Mouse (Mus musculus) midbrain, embryonic 11.5 days (tissue): ENCODE measurements at regions not wholly inside any gene's neighbourhood (a gene's known extent, or its start where the extent isn't known, plus 50 kb on each side); places are given as distances from the start of the nearest gene placed in this dataset.

ENCODE experiments used
- ATAC-seq: fragments of 200-750 bp; cut with Nextera tagmentation; 2 replicates; pipeline ENCODE4 v1.8.0; 2017; ENCODE audit warnings: moderate TSS enrichment, moderate library complexity; ENCODE audit not compliant: low FRiP score
- DNase-seq: peaks from one replicate; pipeline ENCODE4 v3.0.0; 2015; ENCODE audit warnings: low spot score; ENCODE audit errors: missing footprints
- H3K27ac ChIP-seq: fragments of 300-500 bp; sonication (generic); 2 replicates; pipeline ENCODE4 v1.5.1; 2014; ENCODE audit warnings: low read depth, low read length
- H3K27me3 ChIP-seq: fragments of 300-500 bp; sonication (generic); 2 replicates; pipeline ENCODE4 v1.6.1; 2014; ENCODE audit warnings: mild to moderate bottlenecking, low read length, moderate library complexity, mixed read lengths; ENCODE audit not compliant: control insufficient read depth, insufficient read depth
- H3K36me3 ChIP-seq: fragments of 300-500 bp; sonication (generic); 2 replicates; pipeline ENCODE4 v1.6.1; 2014; ENCODE audit warnings: mild to moderate bottlenecking, low read length, moderate library complexity, mixed read lengths; ENCODE audit not compliant: control insufficient read depth, insufficient read depth
- H3K4me1 ChIP-seq: fragments of 300-500 bp; sonication (generic); 2 replicates; pipeline ENCODE4 v1.6.1; 2014; ENCODE audit warnings: low read length; ENCODE audit not compliant: control insufficient read depth, insufficient read depth
- H3K4me2 ChIP-seq: fragments of 300-500 bp; sonication (generic); 2 replicates; pipeline ENCODE4 v1.6.1; 2014; ENCODE audit warnings: mild to moderate bottlenecking, moderate library complexity
- H3K4me3 ChIP-seq: fragments of 300-500 bp; sonication (generic); 2 replicates; pipeline ENCODE4 v1.5.1; 2014; ENCODE audit warnings: low read depth, low read length
- H3K9ac ChIP-seq: fragments of 300-500 bp; sonication (generic); 2 replicates; pipeline ENCODE4 v1.6.1; 2014; ENCODE audit warnings: low read length
- H3K9me3 ChIP-seq: fragments of 300-500 bp; sonication (generic); 2 replicates; pipeline ENCODE4 v1.6.1; 2016; ENCODE audit warnings: low read length; ENCODE audit not compliant: control insufficient read depth
- WGBS: fragments of 180-500 bp; shearing (Covaris S2); extraction: QIAGEN DNeasy Blood & Tissue Kit; methylation state at CpG from one replicate; pipeline ENCODE4 v1.1.7; 2014; 5-methylcytosine and 5-hydroxymethylcytosine counted together

DNA sequence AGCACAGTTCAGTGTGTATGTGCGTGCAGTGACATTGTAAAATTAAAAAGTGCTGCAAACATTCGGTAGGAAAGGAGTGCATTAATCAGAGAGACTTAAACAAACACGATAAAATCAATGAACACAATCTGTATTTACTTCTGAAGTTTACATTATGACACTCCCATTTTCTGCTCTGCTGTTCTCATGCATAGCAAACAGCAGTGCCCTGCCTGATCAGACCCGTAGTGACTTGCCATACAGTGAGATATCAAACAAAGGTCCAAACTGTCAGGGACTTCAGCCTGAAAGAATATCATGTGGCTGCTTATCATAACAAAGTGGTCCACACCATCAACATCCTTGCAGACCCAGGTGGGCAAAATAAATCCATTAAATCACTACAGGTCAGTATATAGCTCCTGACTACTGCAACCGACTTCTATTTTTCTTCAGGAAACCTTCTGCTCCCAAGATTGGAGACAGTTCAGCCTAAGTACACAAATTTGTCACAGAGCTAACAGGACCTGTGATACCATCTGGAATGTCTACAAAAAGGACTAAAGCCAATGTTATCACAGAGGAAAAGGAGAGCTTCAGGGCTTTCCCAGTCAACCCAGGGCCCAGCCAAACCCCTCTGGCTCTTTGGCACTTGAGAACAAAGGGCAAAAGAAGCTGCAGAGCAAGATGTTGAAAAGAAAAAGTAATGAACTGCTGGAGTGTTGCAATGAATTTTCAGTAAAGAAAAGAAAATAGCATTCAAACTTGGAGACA, 495.8 kb downstream of the Trib2 start:
- Histone ChIP-seq H3K9me3 (no peaks in the 10 kb centered on the region), H3K9ac (no peak overlapping the region), H3K27me3 (no peaks in the 10 kb centered on the region), H3K4me2 (no peak overlapping the region), H3K36me3 (no peaks in the 10 kb centered on the region), H3K4me1 (no peaks in the 10 kb centered on the region), H3K4me3 (no peak overlapping the region), H3K27ac (no peak overlapping the region)
- DNase-seq (no peak), ATAC-seq (no peak)
- 77% methylated on average over 5 of the region's 5 CpGs for WGBS

DNA sequence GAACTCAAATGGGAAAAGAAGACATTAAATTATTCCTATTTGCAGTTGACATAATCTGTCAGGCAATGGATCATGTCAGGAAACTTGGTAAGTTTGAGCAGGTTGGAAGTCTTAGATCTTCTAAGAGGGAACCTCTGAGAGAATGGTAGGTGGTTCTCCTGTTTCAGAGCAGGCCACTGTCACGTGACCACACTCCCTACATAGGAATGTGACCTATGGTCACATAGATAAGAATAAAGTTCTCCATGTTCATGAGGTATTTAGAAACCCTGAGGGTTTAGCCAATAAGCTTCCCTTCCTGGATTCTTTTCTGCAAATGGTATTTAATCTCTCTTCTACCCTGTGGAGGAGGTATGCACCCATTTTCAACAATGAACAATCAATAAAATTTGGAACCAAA, 497.1 kb downstream of the Trib2 start:
- Histone ChIP-seq H3K9me3 (no peaks in the 10 kb centered on the region), H3K9ac (no peak overlapping the region), H3K4me3 (no peak overlapping the region), H3K27ac (no peak overlapping the region), H3K27me3 (no peaks in the 10 kb centered on the region), H3K4me2 (no peak overlapping the region), H3K4me1 (no peaks in the 10 kb centered on the region), H3K36me3 (no peaks in the 10 kb centered on the region)
- 79% methylated on average over 1 of the region's 1 CpGs for WGBS
- DNase-seq = no peak
- ATAC-seq = no peak

DNA sequence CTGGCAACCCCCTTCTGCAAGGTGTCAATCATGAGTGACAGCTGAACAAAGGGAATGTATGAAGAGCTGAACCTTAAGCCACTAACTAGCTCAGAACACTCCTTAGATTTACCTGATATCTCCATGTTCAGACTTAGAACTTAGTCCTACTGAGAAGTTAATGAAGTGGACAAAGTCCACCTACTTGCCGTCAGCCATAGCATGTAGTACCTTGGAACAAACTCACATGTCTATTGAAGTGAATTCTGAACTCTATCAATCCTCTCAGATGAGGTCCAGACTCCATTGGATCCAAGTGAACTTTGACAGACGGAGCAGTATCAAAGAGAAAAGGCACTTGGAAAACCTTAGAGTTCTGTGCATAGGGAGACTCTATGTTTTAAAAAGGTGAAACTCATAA, 521.8 kb downstream of the Trib2 start:
- Histone ChIP-seq H3K36me3 (no peaks in the 10 kb centered on the region), H3K27ac (no peak overlapping the region), H3K9me3 (no peaks in the 10 kb centered on the region; the same call in 1 of the 2 replicates), H3K4me3 (no peak overlapping the region), H3K4me1 (no peaks in the 10 kb centered on the region), H3K9ac (no peak overlapping the region), H3K4me2 (no peak overlapping the region), H3K27me3 (no peaks in the 10 kb centered on the region)
- DNase-seq = no peak
- 84% methylated on average over 2 of the region's 2 CpGs for WGBS
- ATAC-seq = no peak

DNA sequence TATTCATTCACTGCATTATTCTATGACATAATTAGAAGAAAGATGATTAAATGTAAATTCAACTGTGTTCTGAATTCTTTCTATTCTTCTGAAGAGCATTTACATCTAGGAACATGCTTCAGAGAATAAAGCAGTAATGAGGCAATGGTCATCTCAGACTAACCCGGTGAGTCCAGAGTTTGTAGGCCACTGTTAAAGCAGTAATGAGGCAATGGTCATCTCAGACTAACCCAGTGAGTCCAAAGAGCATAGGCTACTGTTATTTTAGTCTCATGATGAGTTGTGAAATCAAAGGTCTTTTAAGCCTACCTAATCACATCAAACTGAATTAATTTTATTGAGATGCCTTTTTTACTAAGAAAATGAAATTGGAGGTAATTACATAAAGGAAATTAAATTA, 554.6 kb downstream of the Trib2 start:
- DNase-seq (no peak), ATAC-seq (no peak)
- H3K9ac ChIP-seq = no peak overlapping the region
- H3K27me3 ChIP-seq = no peaks in the 10 kb centered on the region
- no peak overlapping the region for H3K27ac ChIP-seq
- WGBS = 90% methylated on average over 1 of the region's 1 CpGs
- no peaks in the 10 kb centered on the region for H3K4me1 ChIP-seq
- no peaks in the 10 kb centered on the region for H3K36me3 ChIP-seq
- no peaks in the 10 kb centered on the region for H3K9me3 ChIP-seq
- no peak overlapping the region for H3K4me3 ChIP-seq
- H3K4me2 ChIP-seq = no peak overlapping the region

DNA sequence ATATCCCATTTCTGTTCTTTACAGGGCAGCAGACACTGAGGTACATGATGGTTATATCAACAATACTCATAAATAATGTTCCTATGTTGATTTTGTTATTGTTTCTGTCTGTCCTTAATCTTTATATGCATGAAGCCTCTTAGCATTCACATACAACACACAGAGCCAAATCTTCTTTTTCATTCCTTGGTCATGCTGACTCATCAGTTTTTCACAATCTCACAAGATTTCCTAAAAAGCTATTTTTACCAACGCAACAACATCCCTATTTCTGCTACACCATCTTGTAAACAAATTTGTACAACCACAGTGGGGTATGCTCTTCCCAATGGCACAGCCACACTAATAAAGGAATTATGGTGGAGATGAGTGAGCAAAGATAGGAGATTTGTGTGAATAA, 555.1 kb downstream of the Trib2 start:
- Histone ChIP-seq H3K4me2 (no peak overlapping the region), H3K27ac (no peak overlapping the region), H3K4me3 (no peak overlapping the region), H3K4me1 (no peaks in the 10 kb centered on the region), H3K9ac (no peak overlapping the region), H3K36me3 (no peaks in the 10 kb centered on the region), H3K27me3 (no peaks in the 10 kb centered on the region), H3K9me3 (no peaks in the 10 kb centered on the region)
- 82% methylated on average over 1 of the region's 1 CpGs for WGBS
- ATAC-seq (no peak), DNase-seq (no peak)

DNA sequence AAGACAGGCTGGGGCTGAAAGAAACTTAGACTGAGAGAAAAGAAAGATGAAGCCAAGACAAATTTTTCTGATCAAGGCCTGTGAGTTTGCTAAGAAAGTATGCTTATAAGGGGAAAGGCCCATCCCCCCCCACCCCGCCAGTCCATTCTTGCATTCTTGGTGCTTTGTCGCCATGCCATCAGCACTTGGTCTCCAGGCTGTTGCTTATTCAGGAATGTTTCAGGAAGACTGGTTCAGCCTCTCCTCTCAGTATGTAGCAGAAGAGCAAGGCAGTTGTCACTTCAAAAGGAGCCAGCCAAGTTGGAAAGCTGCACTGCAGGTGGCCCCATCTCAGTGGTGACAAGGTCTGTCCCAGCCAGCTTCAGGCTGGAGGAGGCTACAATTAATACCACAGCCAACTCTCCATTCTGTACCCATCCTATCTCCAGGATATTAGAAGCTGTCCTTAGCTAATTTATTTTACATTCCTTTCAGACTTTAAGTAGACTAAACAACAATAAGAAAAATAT, 555.8 kb downstream of the Trib2 start:
- Histone ChIP-seq H3K9me3 (no peaks in the 10 kb centered on the region), H3K9ac (no peak overlapping the region), H3K27me3 (no peaks in the 10 kb centered on the region), H3K4me2 (no peak overlapping the region), H3K27ac (no peak overlapping the region), H3K4me3 (no peak overlapping the region), H3K4me1 (no peaks in the 10 kb centered on the region), H3K36me3 (no peaks in the 10 kb centered on the region)
- DNase-seq (no peak), ATAC-seq (0 out of 2 replicates have a peak, but pooled peaks have one; percentile 40)
- WGBS = 39% methylated on average over 2 of the region's 2 CpGs

DNA sequence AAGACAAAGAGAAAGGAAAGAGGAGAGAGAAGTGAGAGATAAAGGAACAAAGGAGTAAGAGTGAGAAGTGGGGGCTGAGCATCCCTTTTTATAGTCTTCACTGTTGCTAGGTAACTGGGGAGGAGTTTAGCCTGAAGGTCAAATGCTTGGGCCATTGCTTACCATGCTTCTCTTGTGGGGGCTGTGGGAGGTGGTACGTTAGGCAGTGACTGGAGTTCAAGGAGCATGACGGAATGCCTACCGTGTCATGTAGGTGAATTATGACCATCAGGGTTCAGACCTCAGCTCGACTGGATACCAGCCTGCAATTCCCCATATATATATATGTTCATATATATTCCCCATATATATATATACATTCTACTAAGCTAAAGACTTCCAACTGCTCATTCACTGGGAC, 571.8 kb downstream of the Trib2 start:
- Histone ChIP-seq H3K36me3 (no peaks in the 10 kb centered on the region), H3K4me1 (no peaks in the 10 kb centered on the region), H3K9me3 (no peaks in the 10 kb centered on the region), H3K27ac (no peak overlapping the region), H3K4me2 (no peak overlapping the region), H3K27me3 (no peaks in the 10 kb centered on the region), H3K4me3 (no peak overlapping the region), H3K9ac (no peak overlapping the region)
- whole genome bisulfite sequencing = 77% methylated on average over 4 of the region's 4 CpGs
- no peak for ATAC-seq
- no peak for DNase-seq

DNA sequence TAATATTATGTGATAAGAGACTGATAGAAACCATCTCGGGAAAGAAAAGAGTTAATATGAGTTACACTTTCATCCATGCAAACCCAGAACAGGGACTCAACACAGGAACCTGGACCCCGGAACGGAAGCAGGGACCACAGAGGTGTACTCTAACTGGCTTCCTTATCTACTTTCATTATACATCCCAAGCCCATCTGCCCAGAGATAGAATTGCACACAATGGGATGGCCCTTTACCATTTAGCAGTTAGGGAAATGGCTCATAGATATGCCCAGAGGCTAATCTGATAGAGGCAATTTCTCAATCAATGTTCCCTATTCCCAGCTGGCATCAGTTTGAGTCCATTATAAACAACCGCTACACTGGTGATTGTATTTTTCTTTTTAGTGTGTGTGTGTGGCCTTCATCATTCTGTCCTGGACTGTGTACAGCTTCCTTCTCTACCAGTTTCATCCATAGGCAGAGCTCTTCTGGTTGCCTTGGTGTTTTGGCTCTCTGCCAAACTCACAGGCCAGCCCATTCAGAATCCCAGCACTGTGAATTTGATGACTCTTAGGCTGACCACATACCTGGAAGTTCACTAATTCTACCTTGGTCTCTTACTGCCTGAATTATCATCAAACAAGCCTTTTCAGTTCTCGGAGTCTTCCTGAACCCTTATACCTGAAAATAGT, 594.1 kb downstream of the Trib2 start:
- 88% methylated on average over 5 of the region's 5 CpGs for WGBS
- no peak overlapping the region for H3K27ac ChIP-seq
- no peaks in the 10 kb centered on the region for H3K4me1 ChIP-seq
- H3K4me2 ChIP-seq = no peak overlapping the region
- H3K9ac ChIP-seq = no peak overlapping the region
- no peaks in the 10 kb centered on the region for H3K9me3 ChIP-seq
- ATAC-seq (peak; percentile 62; the same call in 1 of the 2 replicates), DNase-seq (no peak)
- H3K36me3 ChIP-seq = no peaks in the 10 kb centered on the region
- no peaks in the 10 kb centered on the region for H3K27me3 ChIP-seq
- H3K4me3 ChIP-seq = no peak overlapping the region

DNA sequence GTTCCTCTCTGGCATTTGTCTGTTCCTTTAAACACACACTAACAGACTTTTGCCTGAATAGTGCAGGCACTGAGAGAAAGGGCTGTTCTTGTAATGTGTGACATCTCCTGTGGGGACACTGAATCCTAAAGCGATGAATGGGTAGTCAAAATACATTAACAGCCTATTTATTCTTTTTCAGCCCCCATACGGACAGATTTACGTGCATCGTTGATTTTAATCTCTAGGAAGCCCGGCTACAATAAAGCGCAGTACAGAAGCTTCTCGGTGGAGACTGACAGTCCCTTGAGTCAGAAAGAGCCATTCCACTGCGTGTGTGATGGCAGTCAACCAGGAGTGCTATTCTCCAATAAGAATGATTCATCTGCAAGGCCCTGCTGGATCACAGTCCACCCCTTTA, 598.2 kb downstream of the Trib2 start:
- 41% methylated on average over 8 of the region's 8 CpGs for WGBS
- no peak overlapping the region for H3K4me3 ChIP-seq
- H3K4me2 ChIP-seq = no peak overlapping the region

More for the DNA sequence above, 598.2 kb downstream of the Trib2 start:
- DNase-seq (no peak), ATAC-seq (peak; percentile 75)
- H3K4me1 ChIP-seq = no peaks in the 10 kb centered on the region
- H3K9me3 ChIP-seq = no peaks in the 10 kb centered on the region
- H3K36me3 ChIP-seq = no peaks in the 10 kb centered on the region
- no peak overlapping the region for H3K9ac ChIP-seq
- H3K27ac ChIP-seq = no peak overlapping the region
- no peaks in the 10 kb centered on the region for H3K27me3 ChIP-seq
